Mouse (Mus musculus): ENCODE data around the gene Npcd.

- TF ChIP-seq CTCF (IDR thresholded peaks at IDR 0.05; ENCODE audit: low read depth) (no peak), EP300 (optimal IDR thresholded peaks at IDR 0.05) (no peak)
Observed at GRCm38 (mm10) chr15:79804352-79805071, 29.5 kb downstream of the Npcd start, which contains the start of gene Nptxr.

All from stomach, postnatal 0 days (tissue).